Mouse (Mus musculus) yolk sac, embryonic 10.5 days (tissue): ENCODE measurements around the gene Btnl1.

Experiments used
- DNase-seq: peaks from one replicate; pipeline ENCODE4 v3.0.0-alpha.2; 2017; ENCODE audit warnings: low spot score

Gene Btnl1

DNA sequence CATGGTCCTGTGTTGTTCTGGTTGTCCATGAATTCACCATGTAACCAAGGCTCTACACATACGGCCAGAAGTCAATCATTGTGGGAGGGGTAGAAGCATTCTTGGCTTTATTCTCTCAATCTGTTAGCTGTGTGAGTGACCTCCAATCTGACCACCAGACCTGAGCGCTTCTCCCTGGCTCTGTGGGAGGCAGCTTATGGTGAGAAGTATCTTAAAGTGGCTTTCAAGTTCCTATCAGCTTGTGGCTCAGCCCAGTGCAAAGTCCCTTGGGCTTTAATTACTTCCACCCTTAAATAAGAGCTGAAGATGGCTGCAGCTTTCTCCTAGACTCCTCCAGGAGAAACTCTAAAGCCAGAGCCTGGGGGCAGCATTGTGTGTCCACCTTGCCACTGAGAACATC is at the start of gene Btnl1:
Gene Btnl1, plus strand, starts transcription at position 286 of the 400 bp plus-strand sequence.
- no peak for DNase-seq

GRCm38 (mm10) chr17:34329807-34330206 is 47.1 kb upstream of the Btnl1 start:
- DNase-seq: no peak

DNA sequence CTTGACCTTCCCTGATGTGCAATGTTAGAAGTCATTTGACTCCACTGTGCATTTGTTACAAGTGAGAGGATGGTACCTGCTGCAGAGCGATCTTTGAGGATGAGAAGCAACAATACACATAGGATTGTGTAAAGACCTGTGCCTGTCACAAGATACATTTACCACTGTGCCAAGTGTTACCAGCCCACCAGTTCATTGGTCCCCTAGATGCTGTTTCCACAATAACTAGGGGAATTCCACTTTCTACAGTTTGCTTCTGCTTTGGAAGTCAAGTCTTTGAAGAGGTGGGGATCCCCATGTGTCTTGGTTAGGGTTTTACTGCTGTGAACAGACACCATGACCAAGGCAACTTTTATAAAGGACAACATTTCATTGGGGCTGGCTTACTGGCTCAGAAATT is 45.7 kb upstream of the Btnl1 start:
- DNase-seq: no peak

- DNase-seq: no peak
Measured at GRCm38 (mm10) chr17:34340619-34341402, 36.1 kb upstream of the Btnl1 start.

- DNase-seq: no peak
Measured at GRCm38 (mm10) chr17:34344882-34345281, 32.0 kb upstream of the Btnl1 start.

DNA sequence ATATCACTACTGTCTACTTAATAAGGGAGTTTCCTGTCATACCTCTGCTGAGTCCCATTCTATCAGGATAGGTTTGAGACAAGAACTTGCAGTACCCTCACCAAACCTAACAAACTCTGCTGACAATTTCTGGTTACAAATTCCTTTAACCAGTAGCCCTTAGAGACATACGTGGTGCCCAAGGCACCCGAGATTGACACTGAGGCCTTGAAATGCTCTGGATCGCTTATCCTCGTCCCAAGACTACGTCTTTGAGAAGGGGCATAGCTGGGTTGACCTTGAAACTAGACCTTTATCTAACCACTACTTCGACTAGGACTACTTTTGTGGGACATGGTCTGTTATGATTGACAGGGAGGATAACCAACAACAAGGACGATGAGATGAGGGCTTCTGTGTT is 31.4 kb upstream of the Btnl1 start:
- DNase-seq: no peak

GRCm38 (mm10) chr17:34346041-34346440 is 30.9 kb upstream of the Btnl1 start:
- no peak for DNase-seq

DNA sequence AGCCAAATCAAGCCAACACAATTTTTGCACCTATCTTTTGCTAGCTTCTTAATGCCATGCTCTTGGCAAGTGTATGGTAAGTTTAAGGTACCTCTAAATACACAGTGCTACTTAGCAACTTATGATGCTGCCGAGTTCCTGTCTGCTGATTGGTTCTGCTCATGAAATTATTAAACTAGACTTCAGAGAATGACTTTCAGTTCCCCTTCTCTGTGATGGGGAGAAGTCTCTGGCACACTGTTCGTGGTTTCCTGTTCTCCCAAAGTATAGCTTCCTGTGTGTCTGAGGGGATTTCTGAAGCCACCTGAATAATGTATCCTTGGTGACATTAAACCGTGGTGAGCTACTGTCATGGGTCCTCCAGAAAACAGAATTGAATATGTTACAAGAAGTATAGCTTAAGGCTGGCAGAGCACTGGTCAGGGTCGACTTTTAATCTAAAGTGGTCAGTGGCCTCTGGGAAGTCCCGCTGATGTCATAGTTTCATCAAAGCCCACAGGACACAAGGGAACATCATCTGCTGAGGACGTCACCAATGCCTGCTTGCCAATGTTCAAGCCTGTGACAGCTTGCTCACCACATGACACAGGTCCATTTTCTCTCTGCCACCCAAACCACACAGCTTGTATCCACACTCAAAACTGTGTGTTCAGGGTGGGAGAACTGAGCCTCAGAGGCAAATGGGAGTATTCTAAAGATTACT is 29.2 kb upstream of the Btnl1 start:
- DNase-seq: no peak

- peak; percentile 15 for DNase-seq
Measured at GRCm38 (mm10) chr17:34349429-34349828, 27.5 kb upstream of the Btnl1 start.

- DNase-seq: no peak
Measured at GRCm38 (mm10) chr17:34354539-34354938, 22.4 kb upstream of the Btnl1 start, which contains the start of gene Btnl2. Btnl2 (plus strand) TSS chr17:34354822.

DNA sequence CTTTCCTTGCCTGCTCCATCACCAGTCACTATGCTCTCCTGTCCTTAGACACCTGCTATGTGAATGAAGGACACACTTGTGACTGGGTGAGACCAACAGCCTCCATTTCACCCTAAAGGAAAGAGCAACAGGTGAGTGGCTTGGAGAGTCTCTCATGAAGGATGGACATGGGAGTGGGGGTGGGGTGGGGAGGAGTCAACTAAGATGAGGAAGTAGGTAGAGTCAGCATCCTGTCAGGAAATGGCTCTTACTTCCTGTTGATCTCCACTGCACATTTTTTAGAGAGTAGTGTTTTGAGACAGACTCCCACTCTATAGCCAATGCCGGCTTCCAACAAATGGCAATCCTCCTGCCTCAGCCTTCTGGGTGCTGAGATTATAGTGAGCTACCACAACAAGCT is 22.0 kb upstream of the Btnl1 start:
- no peak for DNase-seq

- no peak for DNase-seq
Measured at GRCm38 (mm10) chr17:34362954-34363546, 13.9 kb upstream of the Btnl1 start.

DNA sequence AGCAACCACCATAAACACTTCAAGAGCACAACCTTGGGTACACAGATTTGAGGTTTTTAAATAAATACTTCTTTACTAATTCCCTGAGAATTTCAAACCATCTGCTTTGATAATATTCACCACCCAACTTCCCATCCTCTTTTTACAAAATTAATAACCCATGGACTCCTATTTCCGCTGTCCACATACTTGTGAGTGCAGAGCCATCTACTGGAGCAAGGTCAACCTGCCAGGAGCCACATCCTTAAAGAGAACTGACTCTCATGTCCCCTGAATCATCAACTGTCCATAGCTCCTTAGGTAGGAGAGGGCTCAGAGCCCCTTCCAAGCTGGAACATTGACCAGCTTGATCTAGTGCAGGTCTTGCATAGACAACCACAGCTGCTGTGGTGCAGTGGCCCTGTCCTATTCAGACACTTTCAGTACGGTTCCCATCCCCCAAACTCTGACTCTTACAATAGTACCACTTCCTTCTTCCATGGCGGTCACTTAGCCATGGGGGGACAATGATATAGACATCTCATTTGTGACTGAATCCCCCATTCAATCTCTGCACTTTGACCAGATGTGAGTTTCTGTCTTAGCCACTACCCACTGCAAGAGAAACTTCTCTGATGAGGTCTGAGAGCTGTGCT is 13.1 kb upstream of the Btnl1 start:
- no peak for DNase-seq

DNA sequence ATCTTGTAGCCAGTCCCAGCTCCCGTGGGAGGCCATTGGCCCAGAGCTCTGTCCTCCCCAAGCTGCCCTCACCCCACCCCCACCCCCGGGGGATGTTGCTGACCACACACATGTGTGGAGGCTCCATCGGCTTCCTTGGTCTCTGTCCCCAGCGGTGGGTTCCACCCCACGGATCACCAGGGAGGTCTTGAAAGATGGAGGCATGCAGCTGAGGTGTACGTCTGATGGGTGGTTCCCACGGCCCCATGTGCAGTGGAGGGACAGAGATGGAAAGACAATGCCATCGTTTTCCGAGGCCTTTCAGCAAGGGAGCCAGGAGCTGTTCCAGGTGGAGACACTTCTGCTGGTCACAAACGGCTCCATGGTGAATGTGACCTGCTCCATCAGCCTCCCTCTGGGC is 11.9 kb upstream of the Btnl1 start:
- DNase-seq: no peak

GRCm38 (mm10) chr17:34370563-34370962 is 6.4 kb upstream of the Btnl1 start:
- DNase-seq: no peak

DNA sequence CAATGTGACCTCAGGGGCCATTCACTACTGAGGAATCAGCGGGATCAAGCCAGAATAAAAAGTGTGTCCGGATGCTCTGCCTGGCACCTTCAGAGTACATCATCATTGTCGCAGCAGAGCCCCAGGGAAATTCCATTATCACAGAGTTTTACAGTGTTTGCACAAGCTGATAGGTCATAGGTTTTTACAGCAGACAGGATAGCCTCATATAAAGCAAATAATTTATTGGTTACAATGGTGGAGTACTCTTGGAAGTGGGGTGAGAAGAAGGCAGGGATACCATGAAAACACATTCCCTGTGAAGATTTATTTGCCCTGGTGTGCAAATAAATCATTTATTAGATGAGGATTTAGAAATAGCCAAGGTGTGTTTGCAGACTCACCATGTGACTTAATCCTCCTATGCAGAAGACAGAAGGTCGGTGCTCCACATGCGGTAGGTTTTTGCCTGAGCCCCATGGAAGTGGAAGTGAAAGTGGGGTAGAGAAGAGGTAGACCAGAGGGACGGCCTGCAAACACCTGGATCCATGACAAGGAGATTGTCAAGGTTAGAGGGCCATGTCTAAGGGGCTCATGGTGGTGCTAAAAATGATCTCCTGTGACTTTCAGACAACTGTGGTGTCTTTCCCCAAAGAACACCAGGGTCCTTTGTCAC is 3.8 kb upstream of the Btnl1 start:
- DNase-seq: no peak

GRCm38 (mm10) chr17:34377450-34378209 is 698 bp downstream of the Btnl1 start:
- no peak for DNase-seq

- DNase-seq: no peak
Measured at GRCm38 (mm10) chr17:34378716-34379115, 1.8 kb downstream of the Btnl1 start.

DNA sequence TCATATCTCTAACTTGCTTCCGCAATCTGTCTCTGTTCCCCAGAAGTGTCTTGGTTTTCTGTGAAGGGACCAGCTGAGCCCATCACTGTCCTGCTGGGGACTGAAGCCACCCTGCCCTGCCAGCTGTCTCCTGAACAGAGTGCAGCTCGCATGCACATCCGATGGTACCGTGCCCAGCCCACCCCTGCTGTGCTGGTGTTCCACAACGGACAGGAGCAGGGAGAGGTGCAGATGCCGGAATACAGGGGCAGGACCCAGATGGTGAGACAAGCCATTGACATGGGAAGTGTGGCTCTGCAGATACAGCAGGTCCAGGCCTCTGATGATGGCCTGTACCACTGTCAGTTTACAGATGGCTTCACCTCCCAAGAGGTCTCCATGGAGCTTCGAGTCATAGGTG is 2.5 kb downstream of the Btnl1 start:
- DNase-seq: no peak

GRCm38 (mm10) chr17:34381876-34382275 is 4.9 kb downstream of the Btnl1 start:
- DNase-seq: no peak

GRCm38 (mm10) chr17:34383212-34383611 is 6.3 kb downstream of the Btnl1 start:
- no peak for DNase-seq
